Mouse (Mus musculus): ENCODE measurements around the gene Zc3h12c.

GRCm38 (mm10) chr9:52158561-52158960, 9.8 kb downstream of the Zc3h12c start:
- TF ChIP-seq GATA1 (IDR thresholded peaks at IDR 0.05; ENCODE audit: borderline replicate concordance, low read length) (no peak), FLI1 (IDR thresholded peaks at IDR 0.05; ENCODE audit: low read length) (no peak)

All from megakaryocyte, embryonic 14.5 days (primary cell).